Mouse (Mus musculus) forebrain, embryonic 15.5 days (tissue): ENCODE measurements around the gene Ano8. TPM values are rescaled to one million over a fixed set of nuclear protein-coding genes. Genes with fewer than 3 reads are reported as not detected.

Experiments used
- ATAC-seq: fragments of 200-750 bp; cut with Nextera tagmentation; replicated peaks from 2 replicates; pipeline ENCODE4 v1.8.0; 2017; ENCODE audit warnings: mild to moderate bottlenecking, moderate TSS enrichment, moderate library complexity
- H3K27ac ChIP-seq: fragments of 300-500 bp; sonication (generic); replicated peaks from 2 replicates; pipeline ENCODE4 v1.5.1; 2015; ENCODE audit warnings: mild to moderate bottlenecking, inconsistent platforms
- H3K27me3 ChIP-seq: fragments of 300-500 bp; sonication (generic); 2 replicates; pipeline ENCODE4 v1.6.1; 2015; ENCODE audit warnings: inconsistent platforms
- H3K36me3 ChIP-seq: fragments of 300-500 bp; sonication (generic); 2 replicates; pipeline ENCODE4 v1.6.1; 2015; ENCODE audit warnings: mild to moderate bottlenecking, inconsistent platforms
- H3K4me1 ChIP-seq: fragments of 300-500 bp; sonication (generic); 2 replicates; pipeline ENCODE4 v1.6.1; 2015; ENCODE audit warnings: inconsistent platforms
- H3K4me2 ChIP-seq: fragments of 300-500 bp; sonication (generic); replicated peaks from 2 replicates; pipeline ENCODE4 v1.6.1; 2015; ENCODE audit warnings: mild to moderate bottlenecking, inconsistent platforms
- H3K4me3 ChIP-seq: fragments of 300-500 bp; sonication (generic); 2 replicates; pipeline ENCODE4 v1.5.1; 2015; ENCODE audit warnings: mild to moderate bottlenecking, inconsistent platforms
- H3K9ac ChIP-seq: fragments of 300-500 bp; sonication (generic); replicated peaks from 2 replicates; pipeline ENCODE4 v1.6.1; 2015; ENCODE audit warnings: mild to moderate bottlenecking, inconsistent platforms
- H3K9me3 ChIP-seq: fragments of 300-500 bp; sonication (generic); 2 replicates; pipeline ENCODE4 v1.6.1; 2016; ENCODE audit warnings: inconsistent platforms
- WGBS: fragments of 180-500 bp; shearing (Covaris S2); methylation state at CpG from one replicate; pipeline ENCODE4 v1.1.7; 2015; ENCODE audit warnings: mixed read lengths; 5-methylcytosine and 5-hydroxymethylcytosine counted together
- polyA plus RNA-seq: library from polyadenylated mRNA; unstranded; fragments of >200 nt; fragmentation: Nextera tagmentation; extraction: Ambion mirVana; gene quantifications from 2 replicates; pipeline ENCODE4 v1.2.1, GENCODE M21; 2015

The Ano8 gene
- polyA plus RNA-seq, 1 experiment from 2014 or later = 9.8 TPM

GRCm38 (mm10) chr8:71467201-71467600, 18.6 kb downstream of the Ano8 start:
- WGBS = 91% methylated on average over 2 of the region's 2 CpGs
- no peak for ATAC-seq

GRCm38 (mm10) chr8:71466198-71466597, 19.6 kb downstream of the Ano8 start:
- H3K36me3 ChIP-seq = peaks cover 2% of the 10 kb centered on the region; the same call in 1 of the 2 replicates
- WGBS = 96% methylated on average over 5 of the region's 5 CpGs
- peaks cover 58% of the 10 kb centered on the region for H3K4me1 ChIP-seq
- no peak for ATAC-seq
- no peak overlapping the region for H3K27ac ChIP-seq
- no peaks in the 10 kb centered on the region for H3K9me3 ChIP-seq
- H3K27me3 ChIP-seq = no peaks in the 10 kb centered on the region
- 0 out of 2 replicates have a peak overlapping the region, but pooled peaks have one; percentile 80 for H3K4me3 ChIP-seq
- no peak overlapping the region for H3K4me2 ChIP-seq
- no peak overlapping the region for H3K9ac ChIP-seq

More at GRCm38 (mm10) chr8:71467201-71467600, 18.6 kb downstream of the Ano8 start:
- H3K27me3 ChIP-seq = no peaks in the 10 kb centered on the region
- peaks cover 48% of the 10 kb centered on the region for H3K4me1 ChIP-seq
- no peak overlapping the region for H3K27ac ChIP-seq
- no peak overlapping the region for H3K4me2 ChIP-seq
- H3K4me3 ChIP-seq = no peak overlapping the region
- no peak overlapping the region for H3K9ac ChIP-seq
- H3K9me3 ChIP-seq = no peaks in the 10 kb centered on the region
- peaks cover 9% of the 10 kb centered on the region for H3K36me3 ChIP-seq

GRCm38 (mm10) chr8:71465733-71466132, 20.0 kb downstream of the Ano8 start:
- Histone ChIP-seq H3K36me3 (peaks cover 6% of the 10 kb centered on the region; the same call in 1 of the 2 replicates), H3K27ac (no peak overlapping the region), H3K4me3 (peak overlapping the region; percentile 80), H3K27me3 (no peaks in the 10 kb centered on the region), H3K4me2 (peak overlapping the region; percentile 80), H3K4me1 (peaks cover 59% of the 10 kb centered on the region), H3K9ac (peak overlapping the region; percentile 62), H3K9me3 (no peaks in the 10 kb centered on the region)
- 82% methylated on average over 8 of the region's 8 CpGs for WGBS
- ATAC-seq = no peak

GRCm38 (mm10) chr8:71464513-71465500, 21.0 kb downstream of the Ano8 start, which contains the start of gene Mrpl34:
Gene Mrpl34, plus strand, starts transcription at chr8:71464959.
- Histone ChIP-seq H3K4me2 (peak within 1 kb of the TSS; percentile 80), H3K9ac (peak within 1 kb of the TSS; percentile 86), H3K4me1 (peaks cover 55% of the 10 kb centered on the region), H3K27me3 (no peaks in the 10 kb centered on the region), H3K36me3 (peaks cover 10% of the 10 kb centered on the region; the same call in 1 of the 2 replicates), H3K4me3 (peak within 1 kb of the TSS; percentile 80), H3K27ac (peak within 1 kb of the TSS; percentile 79), H3K9me3 (no peaks in the 10 kb centered on the region)
- peak; percentile 64 for ATAC-seq
- WGBS = under 1% methylated on average over 59 of the region's 59 CpGs

- peak within 1 kb of the TSS; percentile 79 for H3K27ac ChIP-seq
- H3K27me3 ChIP-seq = no peaks in the 10 kb centered on the region
- peak within 1 kb of the TSS; percentile 80 for H3K4me3 ChIP-seq
- H3K9me3 ChIP-seq = no peaks in the 10 kb centered on the region
- H3K4me1 ChIP-seq = peaks cover 54% of the 10 kb centered on the region
- H3K36me3 ChIP-seq = peaks cover 22% of the 10 kb centered on the region
- H3K4me2 ChIP-seq = peak within 1 kb of the TSS; percentile 80
- ATAC-seq = peak; percentile 85
- under 1% methylated on average over 55 of the region's 55 CpGs for WGBS
- H3K9ac ChIP-seq = peak within 1 kb of the TSS; percentile 86
These were observed 22.4 kb downstream of the Ano8 start, which contains the start of gene Abhd8 for GRCm38 (mm10) chr8:71463188-71464033. Gene Abhd8, minus strand, starts transcription at chr8:71463655.

GRCm38 (mm10) chr8:71462786-71463185, 23.0 kb downstream of the Ano8 start:
- peak overlapping the region; percentile 86 for H3K9ac ChIP-seq
- no peak for ATAC-seq
- peak overlapping the region; percentile 80 for H3K4me2 ChIP-seq
- peaks cover 54% of the 10 kb centered on the region for H3K4me1 ChIP-seq
- no peaks in the 10 kb centered on the region for H3K27me3 ChIP-seq
- H3K27ac ChIP-seq = peak overlapping the region; percentile 79; the same call in 1 of the 2 replicates
- WGBS = 4% methylated on average over 16 of the region's 16 CpGs
- H3K4me3 ChIP-seq = peak overlapping the region; percentile 80
- no peaks in the 10 kb centered on the region for H3K9me3 ChIP-seq
- H3K36me3 ChIP-seq = peaks cover 27% of the 10 kb centered on the region

GRCm38 (mm10) chr8:71462191-71462590, 23.6 kb downstream of the Ano8 start:
- peaks cover 54% of the 10 kb centered on the region for H3K4me1 ChIP-seq
- no peak overlapping the region for H3K27ac ChIP-seq
- 72% methylated on average over 4 of the region's 4 CpGs for WGBS

GRCm38 (mm10) chr8:71461152-71461840, 24.5 kb downstream of the Ano8 start:
- Histone ChIP-seq H3K9me3 (no peaks in the 10 kb centered on the region), H3K4me1 (peaks cover 54% of the 10 kb centered on the region), H3K36me3 (peaks cover 30% of the 10 kb centered on the region), H3K4me2 (0 out of 2 replicates have a peak overlapping the region, but pooled peaks have one; percentile 80), H3K4me3 (no peak overlapping the region), H3K9ac (no peak overlapping the region), H3K27ac (no peak overlapping the region), H3K27me3 (no peaks in the 10 kb centered on the region)
- ATAC-seq = no peak
- WGBS = 82% methylated on average over 47 of the region's 47 CpGs

More at GRCm38 (mm10) chr8:71462191-71462590, 23.6 kb downstream of the Ano8 start:
- Histone ChIP-seq H3K4me2 (peak overlapping the region; percentile 80), H3K9ac (peak overlapping the region; percentile 86), H3K9me3 (no peaks in the 10 kb centered on the region), H3K36me3 (peaks cover 28% of the 10 kb centered on the region), H3K27me3 (no peaks in the 10 kb centered on the region), H3K4me3 (peak overlapping the region; percentile 80)
- ATAC-seq = no peak

GRCm38 (mm10) chr8:71460716-71461115, 25.0 kb downstream of the Ano8 start:
- no peak overlapping the region for H3K4me3 ChIP-seq
- 89% methylated on average over 6 of the region's 6 CpGs for WGBS
- H3K27me3 ChIP-seq = no peaks in the 10 kb centered on the region
- H3K27ac ChIP-seq = no peak overlapping the region
- no peak overlapping the region for H3K9ac ChIP-seq
- no peaks in the 10 kb centered on the region for H3K9me3 ChIP-seq
- H3K36me3 ChIP-seq = peaks cover 30% of the 10 kb centered on the region
- H3K4me1 ChIP-seq = peaks cover 48% of the 10 kb centered on the region
- no peak for ATAC-seq
- no peak overlapping the region for H3K4me2 ChIP-seq

- Histone ChIP-seq H3K36me3 (peaks cover 30% of the 10 kb centered on the region), H3K4me2 (no peak overlapping the region), H3K4me3 (no peak overlapping the region), H3K27me3 (no peaks in the 10 kb centered on the region), H3K9ac (no peak overlapping the region), H3K9me3 (no peaks in the 10 kb centered on the region), H3K4me1 (peaks cover 30% of the 10 kb centered on the region), H3K27ac (no peak overlapping the region)
- WGBS = 88% methylated on average over 20 of the region's 20 CpGs
- no peak for ATAC-seq
These were observed 28.0 kb downstream of the Ano8 start for GRCm38 (mm10) chr8:71457659-71458270.

GRCm38 (mm10) chr8:71456906-71457305, 28.9 kb downstream of the Ano8 start:
- no peaks in the 10 kb centered on the region for H3K27me3 ChIP-seq
- ATAC-seq = no peak
- no peak overlapping the region for H3K27ac ChIP-seq
- no peak overlapping the region for H3K4me3 ChIP-seq
- H3K9me3 ChIP-seq = no peaks in the 10 kb centered on the region
- no peak overlapping the region for H3K4me2 ChIP-seq
- no peak overlapping the region for H3K9ac ChIP-seq
- WGBS = 51% methylated on average over 22 of the region's 22 CpGs
- peaks cover 21% of the 10 kb centered on the region for H3K4me1 ChIP-seq
- peaks cover 30% of the 10 kb centered on the region for H3K36me3 ChIP-seq
